Mouse (Mus musculus) forelimb bud, embryonic 11.5 days (tissue): ENCODE results near the gene Mapre3.

Experiments
- DNase-seq: peaks from one replicate; pipeline ENCODE4 v3.0.0-alpha.2; 2012; ENCODE audit warnings: low read depth, low spot score

Mapre3 gene

DNA sequence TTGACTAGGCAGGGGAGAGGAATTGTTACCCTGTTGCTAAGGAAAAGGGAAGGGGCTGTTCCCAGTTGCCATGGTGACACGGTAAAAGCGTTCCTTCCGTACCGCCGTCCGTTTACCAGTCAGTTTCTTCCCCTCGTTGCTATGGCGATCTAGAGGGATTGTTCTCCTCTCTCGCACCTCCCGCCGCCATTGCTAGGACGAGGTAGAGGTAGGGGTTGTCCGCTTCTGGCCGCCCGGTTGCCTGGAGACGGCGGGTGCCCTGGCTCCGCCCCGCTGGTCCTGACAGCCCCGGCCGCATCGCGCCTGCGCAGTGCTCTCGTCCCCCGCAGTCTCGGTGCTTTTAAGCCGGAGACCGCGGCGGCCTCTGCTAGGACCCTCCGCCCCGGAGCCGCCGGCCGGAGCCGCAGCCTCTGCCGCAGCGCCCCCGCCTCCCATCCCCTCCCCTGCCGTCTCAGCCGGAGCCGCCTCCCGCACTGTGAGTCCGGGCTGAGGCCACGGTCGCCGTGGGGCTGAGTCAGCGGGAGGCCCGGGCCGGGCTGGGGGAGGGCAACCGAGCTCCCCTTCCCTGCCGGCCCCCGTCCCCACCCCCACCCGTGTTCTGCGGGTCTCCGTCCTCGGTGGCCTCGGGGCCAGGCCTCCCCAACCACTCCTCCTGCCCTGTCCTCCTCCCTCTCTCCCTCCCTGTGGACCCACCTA, at the start of gene Mapre3:
TSS of gene Mapre3 (plus strand) at position 218 of the 696 bp plus-strand sequence.
- DNase-seq, result peak; percentile 91

DNA sequence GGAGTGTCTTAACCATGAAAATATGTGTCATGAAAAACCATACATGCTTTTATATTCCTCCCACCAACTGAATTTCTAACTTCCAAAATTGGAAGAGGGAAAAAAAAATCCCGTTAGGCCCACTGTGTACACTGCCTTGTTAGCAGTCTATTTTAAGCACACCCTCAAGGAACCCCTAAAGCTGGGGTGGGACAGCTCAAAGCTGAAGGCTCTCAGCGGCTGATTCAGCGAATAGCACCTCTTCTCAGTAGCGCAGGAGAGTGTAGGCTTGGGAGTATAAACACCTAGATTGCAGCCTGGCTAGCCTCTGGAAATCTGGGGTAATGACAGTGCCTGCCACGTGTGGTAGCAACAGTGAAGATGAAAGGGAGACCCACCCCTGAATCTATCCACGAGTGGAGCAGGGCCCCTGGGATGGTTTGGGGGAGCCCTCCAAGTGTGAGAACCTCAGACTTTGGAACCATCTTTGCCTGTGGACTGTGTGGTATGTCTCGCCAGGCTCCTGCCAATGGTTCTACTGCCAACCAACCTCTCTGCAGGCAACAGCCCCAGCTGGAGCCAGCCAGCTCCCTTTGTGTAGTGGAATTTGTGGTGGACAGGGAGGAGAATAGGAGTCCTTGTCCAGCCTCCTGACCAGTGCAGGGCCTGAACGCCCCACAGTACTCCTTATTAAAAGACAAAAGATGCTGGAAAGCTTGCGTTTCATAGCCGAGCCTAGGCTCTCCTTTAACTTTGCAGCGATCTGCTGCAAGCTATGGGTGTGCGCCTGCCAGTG, 48.7 kb upstream of the Mapre3 start:
- no peak for DNase-seq

DNA sequence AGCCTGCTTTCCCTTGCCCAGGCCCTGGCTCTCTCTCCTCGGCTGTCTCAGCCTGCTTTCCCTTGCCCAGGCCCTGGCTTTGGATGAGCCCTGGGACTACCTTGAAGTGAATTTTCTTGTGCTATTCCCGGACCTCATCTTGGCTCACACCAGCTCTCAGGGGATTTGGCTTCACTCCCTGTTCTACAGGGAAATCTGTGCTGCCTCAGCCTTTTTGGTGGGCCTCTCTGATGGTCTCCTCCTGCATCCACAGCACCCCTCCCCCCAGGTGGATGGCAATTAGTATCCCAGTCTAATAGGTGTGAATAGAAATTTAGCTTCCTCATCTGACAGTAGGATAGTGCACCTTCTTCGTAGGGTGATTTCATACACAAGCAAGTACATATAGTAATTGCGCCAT, 46.4 kb upstream of the Mapre3 start:
- DNase-seq, result no peak

DNA sequence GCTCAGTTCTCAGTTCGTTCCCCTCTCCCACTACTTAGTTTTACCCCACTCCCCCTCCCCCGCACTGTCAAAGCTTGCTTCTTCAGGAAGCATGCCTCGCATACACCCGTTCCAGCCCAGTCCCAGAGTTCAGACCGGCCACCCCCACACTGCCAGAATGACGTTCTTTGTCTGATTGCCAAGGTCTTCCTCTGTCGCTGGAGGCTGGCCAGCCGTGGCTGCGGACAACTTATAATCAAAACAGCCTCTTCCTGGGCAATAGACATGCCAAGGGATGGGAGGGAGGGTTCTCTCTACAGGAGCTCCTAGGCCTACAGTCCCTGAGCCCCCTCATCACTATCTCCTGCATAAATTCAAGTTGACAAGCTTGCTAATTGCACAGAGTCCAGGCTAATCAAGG, 45.8 kb upstream of the Mapre3 start:
- no peak for DNase-seq

DNA sequence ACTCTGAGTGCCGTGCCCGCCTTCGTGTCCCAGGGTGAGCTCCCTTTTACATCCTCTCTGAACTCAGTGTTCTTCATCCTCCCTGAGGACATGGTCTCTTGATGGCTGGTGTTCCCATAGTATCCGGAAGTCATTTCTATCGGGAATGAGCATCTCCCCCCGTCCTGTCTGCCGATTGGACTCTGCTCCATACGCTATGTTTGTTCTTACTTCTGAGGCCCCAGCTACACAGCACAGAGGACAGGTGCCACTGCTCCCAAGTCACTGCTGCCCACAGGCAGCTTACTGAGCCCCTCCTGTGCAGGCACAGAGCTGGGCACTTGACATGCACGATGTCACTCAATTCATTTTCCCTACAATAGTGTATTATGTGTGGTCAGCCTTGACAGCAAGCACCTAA, 45.4 kb upstream of the Mapre3 start:
- DNase-seq, result no peak

DNA sequence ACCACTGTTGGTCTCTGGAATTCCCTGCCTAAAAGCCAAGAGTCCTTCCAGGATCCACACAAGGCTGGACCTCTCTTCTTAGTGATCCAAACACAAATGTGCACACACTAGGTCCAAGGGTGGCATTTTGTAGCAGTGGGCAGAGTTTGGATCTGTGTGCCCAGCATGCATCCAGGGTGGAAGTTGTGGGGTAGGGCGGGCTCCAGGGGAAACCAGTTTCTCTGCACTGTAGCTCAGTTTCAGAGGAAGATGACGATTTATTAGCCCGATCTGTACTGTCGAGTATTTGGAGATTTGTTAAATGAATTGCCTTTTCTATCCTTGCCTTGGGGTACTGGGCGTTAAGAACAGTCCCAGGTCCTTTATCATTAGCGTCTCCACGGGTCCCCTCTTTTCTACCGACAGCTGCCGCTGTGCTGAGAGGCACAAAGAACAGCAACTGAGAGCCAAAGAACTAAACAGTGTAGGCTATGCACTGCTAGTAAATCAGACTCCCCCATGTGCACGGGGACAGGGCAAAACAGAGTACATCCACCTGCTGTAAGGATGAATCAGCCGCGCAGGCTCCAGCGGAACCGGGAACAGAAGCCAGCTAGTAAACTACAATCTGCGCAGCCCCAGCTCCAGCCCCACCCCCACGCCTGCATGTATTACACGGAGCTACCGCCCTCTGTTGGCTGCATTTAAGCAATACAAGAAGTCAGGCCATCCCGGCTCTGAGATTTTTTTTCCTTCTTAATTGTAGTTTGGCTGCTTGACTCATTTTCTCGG, 39.7 kb upstream of the Mapre3 start:
- DNase-seq, result peak; percentile 83

DNA sequence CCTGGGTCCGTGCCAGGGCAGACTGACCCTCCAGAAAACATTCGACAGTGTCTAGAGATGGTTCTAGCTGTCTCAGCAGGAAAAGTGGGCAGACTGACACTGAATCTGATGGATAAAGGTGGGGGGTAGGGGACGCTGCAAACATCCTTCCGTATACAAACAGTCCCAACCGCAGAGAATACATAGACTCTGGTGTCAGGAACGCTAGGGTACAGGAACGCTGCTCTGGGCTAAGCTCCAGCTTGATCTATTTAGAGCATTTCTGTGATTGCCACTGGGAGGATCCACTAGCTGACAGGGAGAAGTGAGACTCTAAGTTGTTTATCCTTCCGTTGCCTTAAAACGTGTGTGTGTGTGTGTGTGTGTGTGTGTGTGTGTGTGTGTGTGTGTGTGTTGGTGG, 33.7 kb upstream of the Mapre3 start:
- DNase-seq, result no peak

DNA sequence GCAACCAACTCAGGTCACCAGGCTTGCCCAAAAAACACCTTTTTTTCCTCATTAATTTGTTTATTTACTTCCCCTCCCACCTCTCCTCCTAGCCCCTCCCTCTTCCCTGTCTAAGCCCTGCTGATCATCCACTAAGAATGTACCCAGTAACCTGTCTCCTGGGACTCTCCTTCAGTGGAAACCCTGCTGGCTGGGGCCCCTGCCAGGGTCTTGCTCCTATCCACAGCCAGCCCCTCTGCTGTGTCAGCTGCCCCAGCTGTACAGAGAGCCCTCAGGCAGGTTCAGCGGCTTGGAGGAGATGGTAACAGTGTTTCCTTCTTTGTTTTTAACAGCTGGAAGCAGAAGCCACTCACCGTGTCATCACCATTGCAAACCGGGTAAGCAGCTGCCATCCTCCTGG, 33.3 kb upstream of the Mapre3 start:
- no peak for DNase-seq

DNA sequence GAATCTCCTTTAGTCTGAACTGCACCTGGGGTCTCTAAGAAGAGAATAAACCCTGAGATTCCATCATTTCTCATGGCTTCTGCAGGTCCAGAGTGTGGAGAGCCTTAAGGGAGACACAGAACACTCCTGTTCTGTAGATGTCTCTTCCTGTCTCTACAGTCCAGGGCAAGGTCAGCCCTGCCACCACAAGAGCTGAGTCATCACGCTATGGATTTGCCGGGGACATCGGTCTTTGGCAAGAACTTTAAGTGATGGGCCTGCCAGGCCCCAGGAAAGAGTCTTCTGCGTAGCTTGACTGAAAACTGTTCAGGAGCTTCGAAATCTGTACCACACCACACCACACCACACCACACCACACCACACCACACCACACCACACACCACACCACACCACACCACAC, 27.1 kb upstream of the Mapre3 start:
- no peak for DNase-seq

DNA sequence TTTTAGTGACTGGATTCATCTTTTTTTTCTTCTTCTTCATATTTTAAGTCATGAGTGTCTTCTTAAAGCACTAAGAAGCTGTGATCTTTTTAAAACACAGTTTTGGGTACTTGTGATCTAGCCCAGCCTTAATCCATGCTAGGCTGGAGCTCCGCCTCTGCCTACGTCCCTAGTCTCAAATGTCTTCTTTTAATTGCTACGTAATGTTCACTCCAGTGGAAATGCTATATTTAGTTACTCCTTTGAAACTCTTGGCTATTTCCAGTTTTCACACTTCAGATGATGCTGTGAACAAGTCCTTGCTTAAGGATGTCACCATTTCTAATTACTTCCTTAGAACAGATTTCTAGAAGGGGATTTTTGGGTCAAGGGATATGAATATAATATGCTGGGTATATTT, 24.4 kb upstream of the Mapre3 start:
- no peak for DNase-seq

DNA sequence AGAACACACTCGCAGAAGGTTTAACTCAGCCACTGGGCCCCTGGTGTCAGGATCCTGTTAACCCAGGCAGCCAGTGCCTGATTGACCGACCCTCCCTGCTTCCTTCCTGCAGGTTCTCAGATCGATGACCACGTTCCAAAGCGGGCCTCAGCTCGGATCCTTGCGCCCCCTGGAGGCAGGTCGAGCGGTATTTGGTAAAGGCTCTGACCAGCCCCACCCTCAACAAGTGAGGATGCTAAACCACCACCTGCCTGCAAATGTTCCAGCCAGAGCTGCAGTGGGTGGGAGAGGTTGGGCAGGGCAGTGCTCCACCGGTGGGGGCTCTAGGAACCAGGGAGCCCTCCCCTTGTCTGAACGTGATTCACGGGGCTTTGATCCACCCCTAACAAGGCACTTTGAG, 18.3 kb upstream of the Mapre3 start:
- DNase-seq, result peak; percentile 76

DNA sequence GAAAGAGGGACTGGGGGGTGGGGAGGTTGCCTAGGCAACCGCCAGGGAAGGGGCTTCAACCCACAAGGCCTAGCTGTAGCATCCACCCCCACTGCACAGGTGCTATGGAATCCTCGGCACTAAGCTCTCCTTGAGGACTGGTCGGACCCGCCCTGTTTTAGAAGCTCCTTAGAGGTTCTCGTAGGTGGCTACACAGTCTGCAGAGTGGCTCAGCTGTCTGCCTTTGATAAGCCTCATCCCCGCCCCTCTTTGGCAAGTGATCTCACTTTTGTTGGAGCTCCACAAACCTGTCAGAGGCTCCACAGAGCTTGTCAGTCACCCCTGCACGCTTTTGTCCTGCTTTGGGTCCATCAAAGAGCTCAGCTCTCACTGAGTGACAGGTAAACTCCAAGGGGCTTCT, 17.0 kb upstream of the Mapre3 start:
- DNase-seq, result no peak

DNA sequence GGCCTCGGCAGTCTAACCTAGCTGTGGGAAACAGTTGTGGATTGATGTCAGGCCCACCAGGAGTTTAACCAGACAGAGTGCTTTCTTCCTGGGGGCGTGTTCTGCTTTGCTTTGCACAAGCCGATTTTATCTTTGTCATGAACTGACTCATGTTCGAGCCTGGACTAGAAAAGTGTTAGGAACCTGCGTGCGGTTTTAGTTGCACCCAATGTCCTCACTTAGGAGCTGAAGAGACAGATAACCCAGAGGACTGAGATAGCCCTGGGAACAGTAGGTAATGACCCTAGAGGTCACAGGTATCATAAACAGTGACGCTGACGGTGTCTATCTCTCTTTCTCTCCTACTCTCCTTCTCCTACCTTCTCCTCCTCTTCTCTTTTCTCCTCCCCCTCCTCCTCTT, 16.5 kb upstream of the Mapre3 start:
- no peak for DNase-seq

DNA sequence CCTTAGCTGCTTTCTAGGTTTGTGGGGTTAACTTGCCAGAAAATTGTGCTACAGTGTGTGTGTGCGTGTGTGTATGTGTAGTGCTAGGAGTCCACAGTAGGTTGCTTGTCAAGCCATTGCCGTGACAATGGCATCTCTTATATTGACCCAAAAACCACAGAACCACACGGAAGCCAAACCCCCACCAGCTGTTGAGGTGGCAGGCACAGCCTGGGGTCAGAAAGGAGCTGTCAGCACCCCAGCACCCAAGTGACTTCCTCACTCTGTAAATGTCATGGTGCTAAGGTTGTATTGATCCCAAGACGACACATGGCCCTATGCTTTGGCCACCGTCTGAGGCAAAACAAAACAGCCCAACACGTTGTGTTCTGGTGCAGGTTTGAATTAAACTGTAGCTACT, 15.5 kb upstream of the Mapre3 start:
- no peak for DNase-seq

DNA sequence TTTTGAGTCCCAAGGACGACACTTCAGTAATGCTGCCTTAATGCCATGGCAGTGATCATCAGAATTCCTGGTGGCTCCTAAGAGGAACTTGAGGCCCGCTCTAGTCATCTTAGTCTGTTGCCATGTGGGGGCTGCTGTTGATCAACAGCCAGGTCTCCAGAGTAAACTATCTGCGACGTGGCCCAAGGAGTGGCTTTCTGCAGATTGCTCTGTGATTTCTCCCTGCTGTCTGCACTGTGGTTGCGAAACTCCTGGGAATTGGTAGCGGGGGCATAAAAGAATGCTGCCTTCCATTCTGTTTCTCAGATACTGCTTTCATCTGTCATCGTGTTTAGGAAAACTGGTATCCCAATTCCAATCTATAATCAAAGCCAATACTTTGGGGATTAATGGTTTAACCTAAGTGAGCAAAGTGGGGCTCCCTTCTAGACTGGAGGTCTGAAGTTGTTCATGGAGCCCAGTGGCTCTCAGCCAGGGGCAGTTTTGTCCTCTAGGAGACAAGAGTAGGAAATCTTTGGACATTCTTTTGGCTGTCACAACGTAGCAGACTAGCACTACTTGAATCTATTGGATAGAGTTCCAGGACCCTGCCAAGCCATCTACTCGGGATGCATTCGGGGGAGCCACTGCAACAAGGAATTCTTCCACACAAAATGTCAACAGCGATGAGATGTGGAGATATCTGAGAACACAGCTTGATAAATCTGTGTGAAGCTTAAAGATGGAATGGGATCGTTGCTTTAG, 11.5 kb upstream of the Mapre3 start:
- DNase-seq, result no peak

DNA sequence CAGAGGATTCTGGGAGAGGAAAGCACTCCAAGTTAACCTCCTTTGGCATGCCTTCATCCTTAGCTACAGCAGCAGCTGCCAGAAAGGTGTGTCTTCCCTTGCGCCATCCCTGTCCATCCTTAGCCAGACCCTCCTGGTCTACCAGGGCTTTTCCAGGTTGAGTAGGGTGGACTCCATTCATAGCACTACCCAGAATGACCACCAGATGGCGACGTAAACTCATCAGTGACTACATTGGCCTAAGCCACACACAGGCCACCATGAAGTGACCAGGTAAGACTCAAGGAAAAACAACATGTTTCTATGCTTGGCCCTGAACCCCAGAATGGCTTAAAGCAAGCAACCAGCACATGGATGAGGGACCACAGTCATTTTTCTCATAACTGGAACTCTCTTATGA, 8.3 kb upstream of the Mapre3 start:
- DNase-seq, result peak; percentile 92

DNA sequence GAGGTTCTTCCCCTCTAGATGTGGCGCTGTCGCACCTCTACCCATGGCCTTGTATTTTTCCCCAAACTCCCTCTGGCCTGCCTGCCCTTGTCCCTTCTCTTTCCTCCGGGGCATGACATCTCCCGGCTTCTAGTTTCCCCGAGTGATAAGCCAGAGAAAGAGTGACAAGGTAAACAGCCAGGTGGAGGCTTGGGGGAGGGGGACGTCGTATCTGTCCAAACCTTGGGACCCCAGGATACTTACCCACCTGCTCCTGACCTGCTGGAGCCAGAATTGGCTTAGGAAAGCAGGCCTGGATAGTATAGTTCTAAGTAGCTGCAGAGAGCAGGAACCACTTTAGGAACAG, 652 bp downstream of the Mapre3 start:
- DNase-seq, result no peak

DNA sequence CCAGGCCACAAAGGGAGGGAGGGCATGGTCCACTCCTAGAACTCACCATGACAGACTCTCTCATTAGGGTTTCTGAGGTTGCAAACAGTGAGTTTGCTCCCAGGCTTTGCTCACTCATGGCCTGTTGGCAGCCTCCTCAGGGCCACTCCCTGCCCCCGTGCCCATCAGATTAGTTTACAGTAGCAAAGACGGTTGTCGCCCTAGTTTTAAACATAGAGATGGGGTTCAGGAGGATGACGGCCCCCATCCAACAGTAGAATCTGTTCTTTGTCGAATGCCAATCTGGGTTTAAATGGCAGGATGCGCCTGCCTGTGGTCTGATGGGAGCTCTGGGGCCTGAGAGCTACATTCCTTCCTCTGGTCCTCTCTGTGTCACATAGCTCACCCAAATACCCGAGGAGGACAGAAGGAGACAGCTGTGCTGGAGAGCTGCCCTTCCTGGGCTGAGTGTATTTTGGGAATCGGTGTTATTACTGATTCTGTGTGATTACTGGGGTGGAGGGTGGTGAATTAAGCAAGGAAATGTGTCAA, 1.9 kb downstream of the Mapre3 start:
- no peak for DNase-seq

DNA sequence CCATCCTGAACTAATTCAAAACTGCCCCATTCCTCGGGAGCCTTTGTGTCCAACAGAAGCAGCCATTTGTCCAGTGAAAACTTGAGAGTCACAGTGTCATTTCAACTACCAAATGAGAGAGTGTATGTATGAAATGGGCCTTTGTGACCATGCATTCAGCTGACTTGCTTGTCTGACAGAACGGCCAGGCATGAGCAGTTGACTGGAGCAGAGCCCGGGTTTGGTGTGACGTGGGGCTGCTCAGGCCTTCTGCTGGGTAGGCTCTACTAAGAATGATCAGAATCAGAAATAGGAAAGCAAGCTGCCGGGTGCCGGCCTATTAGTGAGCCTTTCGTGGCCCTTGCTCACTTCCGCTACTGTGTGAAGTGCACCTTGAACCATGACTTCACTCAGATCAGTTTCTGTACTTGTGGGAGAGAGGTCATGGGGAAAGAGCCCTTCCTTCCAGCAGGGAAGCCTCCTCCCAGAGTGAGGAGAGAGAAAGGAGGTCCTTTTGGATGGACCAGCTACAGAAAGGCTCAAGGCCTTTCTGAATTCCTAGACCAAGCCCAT, 4.4 kb downstream of the Mapre3 start:
- no peak for DNase-seq

DNA sequence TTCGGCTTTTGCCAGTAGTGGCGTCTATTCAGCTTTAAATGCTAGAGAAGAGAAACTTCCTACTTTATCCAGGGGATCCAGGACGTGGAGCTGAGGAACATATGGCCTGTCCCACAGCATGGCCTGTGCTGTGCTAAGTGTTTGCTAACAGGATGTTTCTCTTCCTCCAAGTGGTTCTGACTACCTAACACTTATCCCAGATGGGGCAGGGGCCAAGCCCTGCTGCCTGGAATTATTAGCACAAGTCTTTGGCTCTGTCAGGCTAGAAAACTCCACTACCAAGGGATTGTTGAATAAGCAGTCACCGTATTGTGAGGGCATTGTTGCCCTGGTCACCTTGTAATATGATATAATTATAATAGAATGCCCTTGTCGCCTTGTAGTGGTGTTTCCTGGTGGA, 8.2 kb downstream of the Mapre3 start:
- DNase-seq, result no peak

DNA sequence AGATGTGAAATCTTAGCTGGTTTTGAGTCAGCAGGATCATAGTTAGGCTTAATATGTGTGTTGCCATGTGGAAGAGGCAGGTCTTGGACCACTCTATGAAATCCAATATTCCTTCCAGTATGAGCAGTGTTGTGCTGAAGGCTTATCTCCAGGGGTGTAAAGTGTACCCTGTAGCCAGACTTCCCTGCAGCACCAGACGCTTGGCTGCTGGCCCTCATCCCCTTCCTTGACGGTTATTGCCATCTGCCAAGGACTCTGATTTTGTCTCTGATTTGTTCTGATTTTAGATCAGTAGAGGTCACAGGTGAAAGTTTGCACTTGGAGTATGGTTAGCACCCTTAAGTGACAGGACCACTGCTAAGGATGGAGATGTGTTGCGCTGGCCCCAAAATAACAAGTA, 8.7 kb downstream of the Mapre3 start:
- DNase-seq, result no peak
